Mouse (Mus musculus) urinary bladder, postnatal 36 days (tissue): ENCODE measurements around the gene A930018P22Rik.
"Not testable (repeated sequence)": the region's sequence is repeated elsewhere in the genome, so short reads cannot be mapped to it uniquely, and the experiment has no call there.

Experiments used
- DNase-seq, 2 experiments: peaks; one replicate each; pipeline ENCODE4 v3.0.0; 2022; ENCODE audit warnings: low spot score in 2 of 2, mixed read lengths in 1 of 2

Gene A930018P22Rik

GRCm38 (mm10) chr2:104122505-104123378 lies at the start of gene A930018P22Rik:
Gene A930018P22Rik (plus strand): TSS chr2:104122769.
- peak; percentile 90 to 91 for DNase-seq

DNA sequence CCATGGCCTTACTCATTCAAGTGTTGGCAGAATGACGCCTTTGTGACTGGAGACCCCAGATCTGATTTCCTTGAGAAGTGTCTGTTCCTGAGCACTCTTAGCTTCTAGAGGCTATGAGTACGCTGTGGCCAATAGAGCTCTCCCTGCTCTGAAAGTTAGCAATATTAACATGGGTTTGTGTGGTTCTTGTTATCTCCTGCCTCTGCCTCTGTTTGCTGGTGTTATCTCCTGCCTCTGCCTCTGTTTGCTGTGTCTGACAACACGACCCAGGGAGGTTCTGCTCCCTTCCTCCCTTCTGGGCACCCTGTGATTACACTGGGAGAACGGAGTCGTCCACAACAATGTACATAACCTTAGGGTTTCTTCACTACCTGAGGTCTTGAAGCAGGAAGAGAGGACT lies 44.3 kb upstream of the A930018P22Rik start:
- DNase-seq: not testable (repeated sequence)

GRCm38 (mm10) chr2:104081436-104082050 lies 41.0 kb upstream of the A930018P22Rik start:
- not testable (repeated sequence) for DNase-seq

DNA sequence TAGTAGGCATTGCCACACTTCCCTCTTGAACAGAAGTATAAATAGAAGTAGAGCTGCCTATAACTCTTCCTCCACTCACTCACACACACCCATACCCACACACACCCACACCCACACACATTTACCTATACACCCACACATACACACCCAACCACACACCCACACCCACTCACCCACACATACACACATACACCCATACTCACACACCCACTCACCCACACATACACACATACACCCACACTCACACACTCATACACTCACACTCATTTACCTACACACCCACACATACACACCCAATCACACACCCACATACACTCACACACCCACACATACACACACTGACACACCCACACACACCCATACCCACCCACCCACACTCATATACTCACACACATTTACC lies 40.1 kb upstream of the A930018P22Rik start:
- no peak for DNase-seq

GRCm38 (mm10) chr2:104084027-104084426 lies 38.5 kb upstream of the A930018P22Rik start:
- DNase-seq: not testable (repeated sequence)

DNA sequence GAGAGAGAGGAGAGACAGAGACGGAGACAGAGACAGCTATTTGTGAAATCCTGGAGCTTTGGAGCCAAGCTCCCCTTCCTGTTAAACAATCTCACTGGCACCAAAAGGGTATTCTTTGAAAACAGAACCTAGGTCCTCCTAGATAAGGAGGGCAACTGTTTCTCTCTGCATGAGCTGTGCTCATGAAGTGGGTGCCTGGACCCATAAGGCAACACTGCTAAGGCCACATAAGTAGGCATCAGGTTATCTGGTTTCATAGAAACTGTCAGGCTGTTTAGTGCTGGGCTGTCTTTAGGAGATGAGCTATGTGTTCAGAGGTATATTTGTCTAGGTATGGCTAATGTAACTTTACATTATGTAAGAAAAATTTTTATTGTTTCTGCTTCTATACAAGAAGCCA lies 35.0 kb upstream of the A930018P22Rik start:
- DNase-seq: not testable (repeated sequence)

- DNase-seq: no peak
Observed at GRCm38 (mm10) chr2:104093305-104093704, 29.3 kb upstream of the A930018P22Rik start.

DNA sequence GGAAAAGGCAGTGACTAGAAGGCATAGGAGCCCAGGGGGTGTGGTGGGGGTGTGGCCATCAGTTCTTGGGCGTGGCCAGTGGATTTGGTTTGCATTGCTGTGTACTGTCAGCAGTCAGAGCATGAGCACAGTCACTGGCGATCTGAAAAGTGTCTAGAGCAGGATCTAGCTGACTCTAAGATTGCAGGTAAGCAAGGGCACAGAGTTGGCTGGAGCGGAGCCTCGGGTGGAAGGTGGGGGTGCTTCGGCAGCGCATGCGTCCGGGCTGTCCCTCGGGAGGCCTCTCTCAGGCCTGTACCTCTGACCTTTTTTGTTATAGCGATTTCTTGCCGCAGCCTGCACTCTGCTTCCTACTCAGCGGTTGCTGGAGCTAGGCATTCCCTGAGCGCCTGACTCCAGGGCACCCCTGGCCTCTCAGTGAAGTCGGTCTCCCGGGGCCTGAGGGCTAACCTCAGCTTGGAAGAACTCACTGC lies 26.8 kb upstream of the A930018P22Rik start, which contains the start of gene Cd59a:
Cd59a (plus strand) TSS at position 61 of the 473 bp plus-strand sequence.
- DNase-seq: peak; percentile 73 to 85

DNA sequence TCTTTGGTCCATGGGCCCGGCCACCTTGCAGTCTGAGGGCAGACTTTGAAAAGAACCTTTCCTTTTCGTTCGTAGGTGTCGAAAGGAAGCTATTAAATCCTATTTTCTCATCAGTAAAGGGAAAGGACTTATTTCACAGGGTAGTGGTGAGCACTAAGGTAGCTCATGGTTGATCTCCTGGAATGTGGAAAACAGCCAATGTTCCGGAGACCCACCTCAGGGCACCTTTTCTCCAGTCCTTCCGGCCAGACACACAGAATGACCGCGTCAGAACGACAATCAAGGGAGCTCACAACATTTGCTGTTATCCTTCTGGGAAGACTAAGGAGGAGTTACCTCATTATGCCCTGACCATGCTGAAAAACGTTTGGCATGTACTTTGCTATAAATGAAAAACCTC lies 26.3 kb upstream of the A930018P22Rik start:
- DNase-seq: no peak

DNA sequence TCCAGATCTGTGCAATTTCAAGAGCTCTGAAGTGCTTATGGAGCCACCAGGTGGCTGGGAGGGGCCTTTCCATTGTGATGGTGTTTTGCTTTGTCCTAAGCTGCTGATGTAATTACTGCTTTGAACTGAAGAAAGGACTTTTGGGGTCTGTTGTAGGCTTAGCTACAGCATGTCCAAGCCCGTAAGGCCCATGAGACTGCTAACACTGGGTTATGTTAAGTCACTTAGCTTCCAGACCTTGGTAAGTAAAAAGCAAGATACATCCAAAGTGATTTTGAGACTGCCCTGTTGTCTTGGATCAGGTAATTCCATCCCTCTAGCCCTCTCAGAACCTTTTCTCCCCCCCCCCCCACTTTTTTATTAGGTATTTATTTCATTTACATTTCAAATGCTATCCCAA lies 25.8 kb upstream of the A930018P22Rik start:
- not testable (repeated sequence) for DNase-seq

GRCm38 (mm10) chr2:104097396-104097795 lies 25.2 kb upstream of the A930018P22Rik start:
- not testable (repeated sequence) for DNase-seq

- no peak for DNase-seq
Observed at GRCm38 (mm10) chr2:104098529-104099230, 23.9 kb upstream of the A930018P22Rik start.

DNA sequence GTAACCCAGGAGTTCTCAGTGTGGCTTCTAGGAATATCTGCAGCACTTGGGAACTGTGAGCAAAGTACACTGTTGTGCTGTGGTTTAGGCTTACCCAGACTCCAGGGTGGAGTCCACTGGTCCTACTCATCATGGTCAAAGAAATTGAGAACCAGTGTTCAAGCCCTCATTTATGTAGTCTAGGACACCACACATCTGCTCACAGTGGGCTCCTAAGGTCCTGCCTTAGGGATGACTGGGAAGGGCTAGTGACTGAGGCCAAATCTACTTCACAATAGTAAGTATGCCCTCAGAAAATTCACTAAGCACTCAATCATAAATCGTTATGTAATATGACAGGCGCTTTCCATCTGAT lies 23.4 kb upstream of the A930018P22Rik start:
- no peak for DNase-seq

DNA sequence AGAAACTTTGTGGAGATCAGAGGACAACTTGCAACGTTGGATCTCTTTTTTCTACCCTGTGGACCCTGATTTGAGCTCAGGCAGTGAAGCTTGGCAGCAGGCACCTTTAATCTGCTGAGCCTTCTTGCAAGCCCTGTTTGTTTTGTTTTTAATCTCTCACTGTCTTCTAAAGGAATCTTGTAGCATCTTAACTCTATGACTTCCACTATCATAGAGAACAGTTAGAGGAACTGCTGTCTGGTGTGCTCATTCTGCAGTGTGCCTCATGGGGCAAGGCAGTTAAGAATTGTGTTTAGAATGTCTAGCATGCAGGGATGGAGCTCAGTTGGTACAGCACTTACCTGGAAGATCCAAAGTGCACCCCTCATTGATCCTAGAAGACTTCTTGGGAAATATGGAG lies 22.6 kb upstream of the A930018P22Rik start:
- no peak for DNase-seq

DNA sequence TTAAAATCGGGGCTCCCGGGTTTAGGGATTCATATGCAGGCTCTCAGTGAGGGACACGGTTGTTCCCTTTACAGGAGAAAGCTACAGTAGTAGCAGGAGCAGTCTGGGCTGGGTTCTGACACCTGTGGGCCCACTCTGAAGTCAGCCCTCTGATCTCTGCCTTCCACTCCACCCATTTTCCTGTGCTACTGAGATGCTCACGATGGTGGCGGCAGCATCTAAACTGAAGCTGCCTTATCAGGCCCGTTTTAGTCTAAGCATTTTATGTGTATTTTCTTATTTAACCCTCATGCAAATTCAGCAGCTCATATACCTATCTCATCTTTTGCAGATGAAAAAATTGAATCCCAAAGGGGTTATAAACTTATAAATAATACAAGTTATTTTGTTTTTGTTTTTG lies 17.8 kb upstream of the A930018P22Rik start:
- no peak for DNase-seq

DNA sequence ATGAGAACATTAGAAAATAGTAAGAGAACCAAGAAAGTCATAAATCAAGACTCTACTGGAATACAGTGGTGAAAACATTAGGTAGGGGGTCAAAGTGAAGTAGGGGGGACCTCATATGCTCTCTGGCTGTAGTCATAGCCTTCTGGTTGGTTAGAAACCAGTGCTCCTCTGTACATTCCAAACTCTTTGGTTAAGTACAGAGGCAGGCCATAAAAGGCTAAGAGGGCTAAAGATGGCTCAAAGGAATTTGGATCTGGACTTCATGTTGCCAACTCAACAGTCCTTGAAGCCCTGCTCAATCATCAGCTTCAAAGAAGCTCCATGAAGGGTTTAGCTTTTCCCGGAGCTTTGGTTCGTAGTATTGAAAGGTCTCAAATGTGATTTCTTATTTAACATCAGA lies 13.5 kb upstream of the A930018P22Rik start:
- not testable (repeated sequence) for DNase-seq

DNA sequence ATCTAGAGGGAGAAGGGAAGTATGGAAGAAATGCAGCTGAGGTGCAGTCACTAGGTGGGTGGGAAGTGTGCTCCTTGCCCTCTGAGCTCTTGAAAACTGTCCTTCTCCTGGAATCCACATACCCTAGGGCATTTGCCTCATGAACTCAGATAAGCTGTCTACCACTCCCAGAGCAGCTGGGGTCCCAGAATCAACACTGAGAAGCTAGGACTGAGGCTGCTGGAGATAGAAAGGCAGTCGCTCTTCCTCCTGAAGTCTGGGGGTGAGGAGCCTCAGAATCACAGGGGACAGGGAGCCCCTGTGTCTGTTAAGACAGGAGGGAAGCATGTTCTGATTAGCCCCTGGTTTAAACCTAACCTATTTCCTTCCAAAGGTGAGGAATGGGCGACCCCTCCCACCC lies 13.0 kb upstream of the A930018P22Rik start:
- DNase-seq: no peak

GRCm38 (mm10) chr2:104110031-104110430 lies 12.5 kb upstream of the A930018P22Rik start:
- DNase-seq: no peak

- DNase-seq: not testable (repeated sequence)
Observed at GRCm38 (mm10) chr2:104111170-104111797, 11.3 kb upstream of the A930018P22Rik start.

DNA sequence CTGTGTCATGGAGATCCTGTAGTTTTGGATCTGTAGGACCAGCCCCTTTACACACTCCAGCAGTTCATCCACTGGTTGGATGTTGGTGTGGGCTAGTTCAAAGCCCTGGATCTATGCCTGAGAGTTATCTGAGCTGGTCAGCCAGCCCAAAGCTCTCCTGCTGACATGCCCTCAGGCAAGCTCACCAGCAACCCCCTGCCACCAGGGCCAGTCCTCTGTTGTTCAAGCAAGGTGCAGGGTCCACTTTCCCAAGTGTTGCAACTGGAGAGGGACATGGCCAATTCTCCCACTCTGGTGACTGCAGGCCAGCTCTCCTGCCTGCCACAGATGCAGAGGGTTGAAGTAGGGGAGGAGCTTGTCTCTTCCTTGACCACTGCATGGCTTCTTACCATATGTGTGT lies 9.0 kb upstream of the A930018P22Rik start:
- DNase-seq: not testable (repeated sequence)

DNA sequence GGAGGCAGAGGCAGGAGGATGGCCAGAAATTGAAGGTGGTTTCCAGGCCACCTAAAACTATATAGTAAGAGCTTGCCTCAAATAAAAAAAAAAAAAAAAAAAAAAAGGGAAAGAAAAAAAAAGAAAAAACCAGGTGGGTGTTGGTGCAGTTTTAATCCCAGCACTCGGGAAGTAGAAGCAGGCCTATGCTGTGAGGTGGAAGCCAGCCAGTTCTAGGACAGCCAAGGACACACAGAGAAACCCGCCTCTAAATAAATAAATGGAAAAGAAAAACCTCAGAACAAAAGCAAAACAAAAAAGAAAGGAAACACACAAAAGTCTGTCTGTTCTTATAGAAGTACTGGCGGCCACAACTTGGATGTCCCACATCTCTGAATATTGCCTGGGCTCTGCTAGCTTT lies 7.7 kb upstream of the A930018P22Rik start:
- no peak for DNase-seq

GRCm38 (mm10) chr2:104117173-104117572 lies 5.4 kb upstream of the A930018P22Rik start:
- not testable (repeated sequence) for DNase-seq
